Mouse (Mus musculus): ENCODE measurements around the gene Pik3ap1.

DNA sequence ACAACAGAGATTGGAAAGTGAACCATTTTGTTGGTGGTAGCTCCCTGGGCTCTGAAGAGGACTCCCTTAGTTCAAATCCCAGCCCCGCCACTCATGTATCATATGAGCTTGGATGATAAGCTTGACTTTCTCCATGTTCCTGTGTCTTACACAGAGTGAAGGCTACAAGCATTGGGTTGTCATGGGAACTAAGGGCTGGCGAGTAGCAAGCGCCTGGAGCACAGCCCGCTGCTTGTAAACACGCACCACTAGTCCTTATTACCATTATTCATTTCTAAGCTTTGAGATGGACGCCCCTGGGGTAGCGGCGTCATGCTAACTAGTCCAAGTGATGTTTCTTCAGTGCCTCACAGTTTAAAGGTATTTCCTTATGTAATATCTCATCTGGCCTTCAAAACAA is 85.5 kb downstream of the Pik3ap1 start:
- TF ChIP-seq CTCF (IDR thresholded peaks at IDR 0.05; ENCODE audit: low read depth, low read length) (no peak), GATA1 (IDR thresholded peaks at IDR 0.05; ENCODE audit: borderline replicate concordance, low read length) (no peak), POLR2AphosphoS5 (IDR thresholded peaks at IDR 0.05; ENCODE audit: insufficient replicate concordance, low read depth, low read length) (no peak)
